Mouse (Mus musculus): ENCODE results near the gene Map2k7. TPM values are rescaled to one million over a fixed set of nuclear protein-coding genes. Genes with fewer than 3 reads are reported as not detected.

Map2k7 gene
- polyA plus RNA-seq, 1 experiment from 2014 or later = 16.9 TPM

GRCm38 (mm10) chr8:4292738-4293137 is 54.2 kb downstream of the Map2k7 start:
- Histone ChIP-seq H3K9me3 (ENCODE audit: control insufficient read depth, low read length) (no peaks in the 10 kb centered on the region), H3K27ac (replicated peaks in 1 of 2; ENCODE audit: control insufficient read depth in 1 of 2, insufficient read depth in 1 of 2, low read depth in 2 of 2, low read length in 2 of 2) (no peak overlapping the region), H3K36me3 (ENCODE audit: control insufficient read depth, insufficient read depth, low read length) (peaks cover 98% of the 10 kb centered on the region), H3K4me3 (ENCODE audit: control insufficient read depth in 1 of 2, insufficient read depth in 1 of 2, low read depth in 1 of 2, low read length in 2 of 2) (no peak overlapping the region), H3K27me3 (ENCODE audit: control insufficient read depth, insufficient read depth, low read length) (no peaks in the 10 kb centered on the region), H3K9ac (ENCODE audit: low read length) (no peak overlapping the region), H3K4me1 (ENCODE audit: control insufficient read depth in 2 of 2, insufficient read depth in 2 of 2, low read length in 2 of 2) (no peaks in the 10 kb centered on the region), H3K4me2 (ENCODE audit: low read length) (no peak overlapping the region)
- ATAC-seq (ENCODE audit: insufficient number of reproducible peaks, insufficient read depth, low FRiP score, low read depth) = no peak
- 89% methylated on average over 5 of the region's 5 CpGs for WGBS

Other genes starting within 250 kb of the Map2k7 start
- not detected in 2 replicates for gene Cd209f, start 132.9 kb upstream of the Map2k7 start, polyA plus RNA-seq (2014; fragmentation: Nextera tagmentation; extraction: Ambion mirVana)
- not detected in 2 replicates for gene Cd209g, start 104.6 kb upstream of the Map2k7 start, polyA plus RNA-seq (2014; fragmentation: Nextera tagmentation; extraction: Ambion mirVana)
- 10.3 and 11.8 TPM in 2 replicates for gene Evi5l, start 72.2 kb upstream of the Map2k7 start, polyA plus RNA-seq (2014; fragmentation: Nextera tagmentation; extraction: Ambion mirVana)
- gene Prr36, start 21.3 kb upstream of the Map2k7 start, polyA plus RNA-seq (2014; fragmentation: Nextera tagmentation; extraction: Ambion mirVana) = 0.19 and 0.47 TPM in 2 replicates
- gene Lrrc8e, start 11.9 kb upstream of the Map2k7 start, polyA plus RNA-seq (2014; fragmentation: Nextera tagmentation; extraction: Ambion mirVana) = not detected in 2 replicates
- 0.22 and 0.53 TPM in 2 replicates for gene Gm49320, start 125 bp downstream of the Map2k7 start, polyA plus RNA-seq (2014; fragmentation: Nextera tagmentation; extraction: Ambion mirVana)
- gene Tgfbr3l, start 9.5 kb downstream of the Map2k7 start, polyA plus RNA-seq (2014; fragmentation: Nextera tagmentation; extraction: Ambion mirVana) = 2.5 and 2.6 TPM in 2 replicates
- 39.8 and 46.2 TPM in 2 replicates for gene Snapc2, start 14.3 kb downstream of the Map2k7 start, polyA plus RNA-seq (2014; fragmentation: Nextera tagmentation; extraction: Ambion mirVana)
- 20.9 and 29.4 TPM in 2 replicates for gene Ctxn1, start 20.5 kb downstream of the Map2k7 start, polyA plus RNA-seq (2014; fragmentation: Nextera tagmentation; extraction: Ambion mirVana)
- gene Timm44, start 37.2 kb downstream of the Map2k7 start, polyA plus RNA-seq (2014; fragmentation: Nextera tagmentation; extraction: Ambion mirVana) = 77.6 and 85.0 TPM in 2 replicates
- 9.6 and 9.9 TPM in 2 replicates for gene Ccl25, start 86.5 kb downstream of the Map2k7 start, polyA plus RNA-seq (2014; fragmentation: Nextera tagmentation; extraction: Ambion mirVana)
- 173 and 174 TPM in 2 replicates for gene Elavl1, start 86.7 kb downstream of the Map2k7 start, polyA plus RNA-seq (2014; fragmentation: Nextera tagmentation; extraction: Ambion mirVana)

Measured in heart, embryonic 14.5 days (tissue).